Mouse (Mus musculus): ENCODE results near the gene Lcat.

DNA sequence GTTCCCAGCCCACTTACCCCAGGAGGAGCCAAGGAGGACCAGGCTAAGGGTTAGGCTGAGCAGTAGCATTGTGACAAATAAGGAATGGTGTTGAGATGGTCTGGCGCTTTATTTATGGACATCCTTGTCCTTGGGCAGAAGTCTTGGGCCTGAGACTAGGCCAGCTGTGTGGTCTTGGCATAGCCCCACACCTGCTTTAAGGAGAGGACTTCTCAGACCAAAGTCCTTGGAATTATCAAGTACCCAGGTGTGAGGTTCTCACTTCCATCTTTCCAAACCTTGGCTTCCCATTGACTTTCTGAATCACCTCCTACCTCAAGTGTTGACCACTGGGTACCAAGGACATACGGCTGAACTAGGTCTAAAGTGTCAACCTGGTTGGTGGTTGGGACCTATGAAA lies 9.4 kb downstream of the Lcat start, which contains the start of gene Ctrl:
- no peak for TF ChIP-seq CTCF (IDR thresholded peaks at IDR 0.05)
- TF ChIP-seq EP300 (IDR thresholded peaks at IDR 0.05) = no peak

All from lung, postnatal 0 days (tissue).